Mouse (Mus musculus): ENCODE data around the gene 4921504E06Rik.

- TF ChIP-seq CTCF (IDR thresholded peaks at IDR 0.05; ENCODE audit: borderline replicate concordance, control insufficient read depth, extremely low read depth, insufficient read depth, low read length, poor library complexity) (no peak), POLR2A (IDR thresholded peaks at IDR 0.05; ENCODE audit: control insufficient read depth, extremely low read depth, insufficient read depth, low read length, poor library complexity) (no peak)
These were observed 43.3 kb upstream of the 4921504E06Rik start for GRCm38 (mm10) chr2:19596988-19597387.
